Mouse (Mus musculus) ovary, adult 18-20 months (tissue): ENCODE results near the gene Pnp.
"Not testable (repeated sequence)": the region's sequence is repeated elsewhere in the genome, so short reads cannot be mapped to it uniquely, and the experiment has no call there.

Experiments used
- DNase-seq: peaks from one replicate; pipeline ENCODE4 v3.0.0; 2022; ENCODE audit warnings: low spot score, mixed read lengths

The Pnp gene

GRCm38 (mm10) chr14:50975001-50975400 lies 44.1 kb downstream of the Pnp start:
- no peak for DNase-seq

GRCm38 (mm10) chr14:50976674-50977073 lies 45.8 kb downstream of the Pnp start:
- DNase-seq = no peak

GRCm38 (mm10) chr14:50978451-50978850 lies 47.6 kb downstream of the Pnp start:
- DNase-seq = not testable (repeated sequence)

- DNase-seq = no peak
These were observed 48.7 kb downstream of the Pnp start for GRCm38 (mm10) chr14:50979631-50980030.

- DNase-seq = no peak
These were observed 50.3 kb downstream of the Pnp start for GRCm38 (mm10) chr14:50981207-50981606.

- DNase-seq = no peak
These were observed 51.0 kb downstream of the Pnp start for GRCm38 (mm10) chr14:50981837-50982236.

GRCm38 (mm10) chr14:50987668-50988067 lies 56.8 kb downstream of the Pnp start:
- DNase-seq = no peak

- no peak for DNase-seq
These were observed 60.2 kb downstream of the Pnp start for GRCm38 (mm10) chr14:50991037-50991436.

- DNase-seq = no peak
These were observed 66.2 kb downstream of the Pnp start for GRCm38 (mm10) chr14:50997088-50997487.

GRCm38 (mm10) chr14:50997999-50998666 lies 67.3 kb downstream of the Pnp start:
- DNase-seq = no peak

- no peak for DNase-seq
These were observed 76.4 kb downstream of the Pnp start, which contains the start of gene Rnase10 for GRCm38 (mm10) chr14:51007152-51007801. Gene Rnase10, plus strand, starts transcription at chr14:51007751.

GRCm38 (mm10) chr14:51007914-51008713 lies 77.2 kb downstream of the Pnp start:
- DNase-seq = peak; percentile 30

- no peak for DNase-seq
These were observed 77.9 kb downstream of the Pnp start for GRCm38 (mm10) chr14:51008781-51009180.

GRCm38 (mm10) chr14:51009572-51009971 lies 78.7 kb downstream of the Pnp start:
- no peak for DNase-seq

- not testable (repeated sequence) for DNase-seq
These were observed 83.8 kb downstream of the Pnp start for GRCm38 (mm10) chr14:51014724-51015123.
